Mouse (Mus musculus) CH12.LX (cell line): ENCODE results near the gene Rsrc1. TPM values are rescaled to one million over a fixed set of nuclear protein-coding genes. Genes with fewer than 3 reads are reported as not detected.

ENCODE experiments used
- DNase-seq: peaks from one replicate; pipeline ENCODE4 v3.0.0-alpha.2; 2013; ENCODE audit errors: extremely low read depth
- H3K27ac ChIP-seq: 2 replicates; pipeline ENCODE4 v1.5.1; 2012; ENCODE audit warnings: low read depth, mild to moderate bottlenecking, control low read depth, moderate library complexity; ENCODE audit not compliant: insufficient read depth
- H3K27me3 ChIP-seq: replicated peaks from 2 replicates; pipeline ENCODE3; 2012; ENCODE audit warnings: inconsistent platforms
- H3K36me3 ChIP-seq, 2 experiments: replicated peaks in 1 of 2; 2 replicates each; pipeline versions ENCODE3 to v1.6.1; 2012; ENCODE audit warnings: inconsistent platforms in 1 of 2, low read length in 1 of 2, mild to moderate bottlenecking in 1 of 2, mixed read lengths in 1 of 2, moderate library complexity in 1 of 2; ENCODE audit not compliant: control insufficient read depth in 1 of 2, insufficient read depth in 1 of 2
- H3K4me1 ChIP-seq, 2 experiments: 2 replicates each; pipeline ENCODE4 v1.6.1; 2012; ENCODE audit warnings: inconsistent platforms in 1 of 2, moderate library complexity in 1 of 2; ENCODE audit not compliant: insufficient read depth in 2 of 2, control insufficient read depth in 1 of 2
- H3K4me2 ChIP-seq: 2 replicates; pipeline ENCODE4 v1.6.1; 2012; ENCODE audit warnings: low read depth, mild to moderate bottlenecking, control low read depth; ENCODE audit not compliant: poor library complexity, insufficient read depth, severe bottlenecking
- H3K4me3 ChIP-seq, 3 experiments: fragments of 150-350 bp in 1 of 3; sonication (generic) in 1 of 3; replicated peaks in 1 of 3; 2 replicates each; pipeline versions ENCODE3 to v1.5.1; 2011 to 2012; ENCODE audit warnings: low read depth in 2 of 3, low read length in 2 of 3, mild to moderate bottlenecking in 2 of 3, moderate library complexity in 2 of 3, control low read depth in 1 of 3, improper control_type of control experiment in 1 of 3, inconsistent platforms in 1 of 3, mixed read lengths in 1 of 3; ENCODE audit not compliant: poor library complexity in 1 of 3
- H3K79me2 ChIP-seq: replicated peaks from 2 replicates; pipeline ENCODE4 v1.6.1; 2012; ENCODE audit warnings: mild to moderate bottlenecking, moderate library complexity; ENCODE audit not compliant: control insufficient read depth, poor library complexity, insufficient read depth, severe bottlenecking; ENCODE audit errors: extremely low read depth
- H3K9ac ChIP-seq: 2 replicates; pipeline ENCODE4 v1.6.1; 2012; ENCODE audit warnings: low read depth, mild to moderate bottlenecking, control low read depth, moderate library complexity; ENCODE audit not compliant: insufficient read depth
- H3K9me3 ChIP-seq: replicated peaks from 2 replicates; pipeline ENCODE3; 2012; ENCODE audit warnings: low read length, inconsistent platforms, mixed read lengths
- BHLHE40 ChIP-seq: IDR thresholded peaks from 2 replicates; pipeline ENCODE4 v1.6.1; 2011; ENCODE audit warnings: mild to moderate bottlenecking, low read depth, low read length, improper control_type of control experiment
- CHD2 ChIP-seq: IDR thresholded peaks from 2 replicates; pipeline ENCODE4 v1.6.1; 2011; ENCODE audit warnings: low read length, improper control_type of control experiment
- E2F4 ChIP-seq: IDR thresholded peaks from 2 replicates; pipeline ENCODE4 v1.6.1; 2011; ENCODE audit warnings: low read depth, low read length, improper control_type of control experiment; ENCODE audit not compliant: insufficient replicate concordance
- ELF1 ChIP-seq: IDR thresholded peaks from 2 replicates; pipeline ENCODE4 v1.6.1; 2014; ENCODE audit warnings: low read depth, mild to moderate bottlenecking, inconsistent platforms, low read length, improper control_type of control experiment
- GABPA ChIP-seq: IDR thresholded peaks from 2 replicates; pipeline ENCODE4 v1.6.1; 2012; ENCODE audit warnings: low read depth, low read length, improper control_type of control experiment, inconsistent platforms; ENCODE audit not compliant: insufficient replicate concordance
- HCFC1 ChIP-seq: IDR thresholded peaks from 2 replicates; pipeline ENCODE4 v1.6.1; 2012; ENCODE audit warnings: low read depth, mild to moderate bottlenecking, inconsistent platforms, low read length, improper control_type of control experiment
- IRF4 ChIP-seq: IDR thresholded peaks from 2 replicates; pipeline ENCODE4 v1.6.1; 2014; ENCODE audit warnings: low read depth, mild to moderate bottlenecking, inconsistent platforms, low read length, improper control_type of control experiment
- JUN ChIP-seq: IDR thresholded peaks from 2 replicates; pipeline ENCODE4 v1.6.1; 2011; ENCODE audit warnings: low read depth, mild to moderate bottlenecking, low read length, improper control_type of control experiment, moderate library complexity; ENCODE audit not compliant: insufficient read depth
- JUND ChIP-seq: conservative IDR thresholded peaks from 2 replicates; pipeline ENCODE4 v1.6.1; 2011; ENCODE audit warnings: low read depth, low read length, improper control_type of control experiment
- KAT2A ChIP-seq: IDR thresholded peaks from 2 replicates; pipeline ENCODE4 v1.6.1; 2012; ENCODE audit warnings: low read length, improper control_type of control experiment, inconsistent platforms; ENCODE audit not compliant: insufficient replicate concordance
- MAFK ChIP-seq: IDR thresholded peaks from 2 replicates; pipeline ENCODE4 v1.6.1; 2011; ENCODE audit warnings: low read length, improper control_type of control experiment; ENCODE audit not compliant: insufficient replicate concordance
- MYC ChIP-seq: IDR thresholded peaks from 2 replicates; pipeline ENCODE4 v1.6.1; 2011; ENCODE audit warnings: low read depth, mild to moderate bottlenecking, improper control_type of control experiment, low read length
- NELFE ChIP-seq: IDR thresholded peaks from 2 replicates; pipeline ENCODE4 v1.6.1; 2011; ENCODE audit warnings: low read depth, low read length, improper control_type of control experiment
- POLR2A ChIP-seq: IDR thresholded peaks from 2 replicates; pipeline ENCODE4 v1.6.1; 2011; ENCODE audit warnings: low read depth, mild to moderate bottlenecking, improper control_type of control experiment, low read length
- POLR2AphosphoS2 ChIP-seq: IDR thresholded peaks from 2 replicates; pipeline ENCODE4 v1.6.1; 2011; ENCODE audit warnings: low read depth, low read length, improper control_type of control experiment
- SMC3 ChIP-seq: IDR thresholded peaks from 2 replicates; pipeline ENCODE4 v1.6.1; 2011; ENCODE audit warnings: low read depth, low read length, improper control_type of control experiment
- TBP ChIP-seq: conservative IDR thresholded peaks from 2 replicates; pipeline ENCODE4 v1.6.1; 2011; ENCODE audit warnings: low read depth, low read length, improper control_type of control experiment
- TCF12 ChIP-seq: IDR thresholded peaks from 2 replicates; pipeline ENCODE4 v1.6.1; 2014; ENCODE audit warnings: low read depth, mild to moderate bottlenecking, inconsistent platforms, low read length, improper control_type of control experiment
- USF1 ChIP-seq: IDR thresholded peaks from 2 replicates; pipeline ENCODE4 v1.6.1; 2014; ENCODE audit warnings: low read depth, mild to moderate bottlenecking, inconsistent platforms, low read length, improper control_type of control experiment
- ZMIZ1 ChIP-seq: IDR thresholded peaks from 2 replicates; pipeline ENCODE4 v1.6.1; 2012; ENCODE audit warnings: low read depth, mild to moderate bottlenecking, inconsistent platforms, low read length, improper control_type of control experiment
- dilution Hi-C: fragments of 300-500 bp; cut with MboI; formaldehyde crosslinking; loops from 2 replicates; pipeline ENCODE4 v1.14.3; 2020; ENCODE audit warnings: low sequenced_read_pairs; ENCODE audit not compliant: extremely low pct_unique_long_range_greater_than_20kb, extremely low pct_ligation_motif_present
- in situ Hi-C: fragments of 300-500 bp; cut with MboI; formaldehyde crosslinking; loops from 3 replicates; pipeline ENCODE4 v1.14.3; 2019; ENCODE audit warnings: low sequenced_read_pairs, low pct_ligation_motif_present, low pct_unique_long_range_greater_than_20kb, mixed read lengths
- polyA plus RNA-seq: library from polyadenylated mRNA; unstranded; fragments of >175 nt; gene quantifications from 2 replicates; pipeline ENCODE4 v1.2.1, GENCODE M21; 2012; ENCODE audit warnings: low read depth; ENCODE audit not compliant: insufficient read length
- total RNA-seq, 2 experiments: library from RNA; depleted of rRNA; stranded (reverse); fragments of 300-350 nt in 1 of 2; fragments of >200 nt in 1 of 2; gene quantifications; 2 replicates each; pipeline ENCODE4 v1.2.3; 2012 to 2014

The Rsrc1 gene
- total and polyA plus RNA-seq, 3 experiments = 28.9 to 50.9 (median 34.0) TPM

DNA sequence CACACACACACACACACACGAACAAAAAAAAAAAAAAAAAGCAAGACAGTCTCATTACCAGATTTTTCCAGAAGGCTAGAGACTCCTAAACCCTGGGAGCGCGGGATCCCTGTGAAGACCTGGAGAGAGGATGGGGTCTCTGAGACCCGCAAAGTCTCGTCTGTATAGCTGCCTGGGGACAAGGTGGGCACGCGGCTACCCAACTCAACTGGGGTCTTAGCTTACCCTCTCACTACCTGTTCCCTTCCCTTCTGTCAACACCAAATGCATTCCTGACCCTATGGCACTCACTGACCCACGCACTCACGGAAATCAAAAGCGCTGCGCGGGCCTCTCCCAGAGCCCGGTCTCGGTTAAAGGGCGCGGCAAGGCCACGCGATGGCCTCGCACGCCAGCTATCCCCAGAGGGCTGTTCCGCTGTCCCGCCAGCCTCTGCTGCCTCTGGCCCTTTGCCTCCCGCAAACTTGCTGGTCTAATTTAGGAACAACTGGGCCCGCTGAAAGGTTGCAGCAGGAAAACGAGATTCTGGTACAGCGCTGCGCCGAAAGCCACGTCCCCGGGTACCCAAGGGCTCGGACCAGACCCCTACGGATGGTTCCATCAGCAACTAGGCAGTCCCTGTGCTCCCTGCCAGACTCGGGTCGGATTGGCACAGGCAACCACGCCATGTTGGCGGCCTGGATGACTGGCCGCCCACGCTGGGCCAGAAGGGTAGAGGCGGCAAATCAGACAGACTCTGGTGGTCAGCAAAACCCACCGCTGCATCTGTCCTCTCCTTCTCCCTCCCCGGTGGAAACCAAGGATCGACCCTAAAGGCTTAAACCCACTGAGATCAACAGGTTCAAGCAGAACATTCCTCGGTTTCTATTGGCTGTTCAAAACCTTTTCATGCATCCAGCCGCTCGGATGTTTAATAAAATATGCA is 2.5 kb upstream of the Rsrc1 start:
- dilution Hi-C loops (no loop called here), in situ Hi-C loops (loop anchor here (25.0 kb wide), 1 partner anchor 359 kb away; no protein-coding TSS in a partner anchor)
- Histone ChIP-seq H3K27ac (no peak overlapping the region), H3K27me3 (peaks cover 16% of the 10 kb centered on the region), H3K9ac (no peak overlapping the region), H3K4me3 (no peak overlapping the region), H3K4me1 (peaks cover 0 to 11% of the 10 kb centered on the region in 2 experiments; a peak in 2 of 4 replicates), H3K79me2 (no peaks in the 10 kb centered on the region), H3K9me3 (peaks cover 14% of the 10 kb centered on the region), H3K36me3 (peaks cover 3 to 4% of the 10 kb centered on the region in 2 experiments), H3K4me2 (no peak overlapping the region)
- no peak for DNase-seq
- TF ChIP-seq ZMIZ1 = no peak
- no peak for TF ChIP-seq JUND
- no peak for TF ChIP-seq SMC3
- TF ChIP-seq MYC = no peak
- TF ChIP-seq USF1 = no peak
- no peak for TF ChIP-seq GABPA
- TF ChIP-seq ELF1 = no peak
- no peak for TF ChIP-seq HCFC1
- no peak for TF ChIP-seq IRF4
- TF ChIP-seq E2F4 = no peak
- no peak for TF ChIP-seq TBP
- no peak for TF ChIP-seq JUN
- TF ChIP-seq TCF12 = no peak
- no peak for TF ChIP-seq MAFK
- TF ChIP-seq POLR2AphosphoS2 = no peak

DNA sequence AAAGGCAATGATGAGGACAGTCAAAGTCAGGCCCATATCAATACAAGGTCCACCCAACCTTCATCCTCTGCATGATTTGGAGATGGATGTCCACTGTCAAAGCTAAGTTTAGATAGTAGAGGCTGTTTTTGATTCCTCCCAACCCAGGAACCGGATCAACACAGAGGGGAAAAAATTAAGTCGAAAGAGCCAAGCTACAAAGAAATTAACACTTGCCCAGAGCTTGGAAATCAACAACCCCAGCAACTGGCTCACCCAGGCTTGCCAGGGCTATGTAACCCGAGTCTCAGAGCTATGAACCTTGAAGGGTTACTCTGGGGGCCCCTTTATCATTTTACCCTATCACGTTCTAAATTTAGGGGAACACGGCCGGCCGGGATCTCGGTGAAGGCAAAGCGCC is 1.7 kb upstream of the Rsrc1 start:
- Histone ChIP-seq H3K4me3 (no peak overlapping the region), H3K9ac (no peak overlapping the region), H3K27ac (no peak overlapping the region), H3K27me3 (peaks cover 21% of the 10 kb centered on the region), H3K36me3 (no peaks in the 10 kb centered on the region), H3K9me3 (peaks cover 12% of the 10 kb centered on the region), H3K79me2 (no peaks in the 10 kb centered on the region), H3K4me2 (no peak overlapping the region), H3K4me1 (peaks cover 0 to 11% of the 10 kb centered on the region in 2 experiments; a peak in 2 of 4 replicates)
- DNase-seq = no peak
- in situ Hi-C loops = loop anchor here (25.0 kb wide), 1 partner anchor 358 kb away; no protein-coding TSS in a partner anchor
- dilution Hi-C loops = no loop called here
- TF ChIP-seq USF1 = no peak
- no peak for TF ChIP-seq CHD2
- no peak for TF ChIP-seq BHLHE40
- no peak for TF ChIP-seq ZMIZ1
- no peak for TF ChIP-seq KAT2A
- no peak for TF ChIP-seq TBP
- TF ChIP-seq GABPA = no peak
- no peak for TF ChIP-seq NELFE
- TF ChIP-seq POLR2A = no peak
